In genomic region chr1:190808766-190809221, GRCm38 (mm10) we compare ENCODE assay signal across 13 mouse cellular contexts.
DNase-seq lines count a peak whose midpoint lies in the region; ATAC-seq lines count a peak whose summit lies in the region.
"Had no signal": no experiment of that assay in that cellular context is flagged by ENCODE, and none has a peak within 500 bp of the region (broad histone marks: within the 10 kb centered on the region; RNA-seq: fewer than 3 reads in every experiment).

No protein-coding gene starts in this region.

- peak overlapping the region; percentile 17; the same call in 1 of the 2 replicates for H3K9ac ChIP-seq in hindbrain, embryonic 14.5 days
- H3K9ac ChIP-seq in neural tube, embryonic 13.5 days = peak overlapping the region; percentile 35; the same call in 1 of the 2 replicates
- H3K9ac ChIP-seq: heart, embryonic 15.5 days; limb, embryonic 12.5 days had no signal

- H3K36me3 ChIP-seq in hindbrain, embryonic 14.5 days (replicated peaks; ENCODE audit: control insufficient read depth, insufficient read depth) = peaks cover 6% of the 10 kb centered on the region; the same call in 1 of the 2 replicates
- H3K36me3 ChIP-seq in neural tube, embryonic 13.5 days = peaks cover 10% of the 10 kb centered on the region; the same call in 1 of the 2 replicates
- H3K36me3 ChIP-seq: heart, embryonic 15.5 days had no signal

- H3K4me2 ChIP-seq in hindbrain, embryonic 14.5 days (replicated peaks) = peak overlapping the region; percentile 29
- peak overlapping the region; percentile 42 for H3K4me2 ChIP-seq in neural tube, embryonic 13.5 days
- H3K4me2 ChIP-seq: heart, embryonic 15.5 days; limb, embryonic 12.5 days had no signal

- peak; percentile 23 to 25 for DNase-seq in cerebellum, postnatal 25 days
- DNase-seq in cerebellum, adult 8-10 months = no peak
- peak; percentile 24 for DNase-seq in embryo, embryonic 9.5 days (ENCODE audit: extremely low spot score)
- DNase-seq in hindbrain, embryonic 14.5 days (ENCODE audit: low spot score) = peak; percentile 64
- DNase-seq in kidney, postnatal 10 days = no peak
- DNase-seq in layer of hippocampus, adult 9-10 months (ENCODE audit: low spot score) = no peak
- DNase-seq: B cell, adult 2 months; kidney, postnatal 14 days; lung, postnatal 4 days had no signal

- no peaks in the 10 kb centered on the region for H3K27me3 ChIP-seq in hindbrain, embryonic 14.5 days (ENCODE audit: control insufficient read depth, insufficient read depth, low read length)
- H3K27me3 ChIP-seq in neural tube, embryonic 13.5 days = peaks cover 25% of the 10 kb centered on the region
- H3K27me3 ChIP-seq: heart, embryonic 15.5 days; limb, embryonic 12.5 days had no signal

- H3K9me3 ChIP-seq in hindbrain, embryonic 14.5 days (ENCODE audit: control insufficient read depth, low read length) = no peaks in the 10 kb centered on the region
- no peaks in the 10 kb centered on the region for H3K9me3 ChIP-seq in neural tube, embryonic 13.5 days
- H3K9me3 ChIP-seq: heart, embryonic 15.5 days; limb, embryonic 12.5 days had no signal

- ATAC-seq in hindbrain, embryonic 14.5 days (ENCODE audit: low FRiP score) = peak; percentile 60; the same call in 1 of the 2 replicates
- peak; percentile 62; the same call in 1 of the 2 replicates for ATAC-seq in neural tube, embryonic 13.5 days (ENCODE audit: low read depth)
- no peak for ATAC-seq in megakaryocyte, adult 5-6 weeks (ENCODE audit: poor library complexity, severe bottlenecking)

- 12% methylated on average over 19 of the region's 19 CpGs for WGBS in hindbrain, embryonic 14.5 days
- WGBS in neural tube, embryonic 13.5 days = 9% methylated on average over 19 of the region's 19 CpGs

- H3K4me1 ChIP-seq in hindbrain, embryonic 14.5 days (replicated peaks; ENCODE audit: control insufficient read depth, insufficient read depth, low read length) = peaks cover 20% of the 10 kb centered on the region
- peaks cover 27% of the 10 kb centered on the region for H3K4me1 ChIP-seq in neural tube, embryonic 13.5 days (replicated peaks)

- H3K27ac ChIP-seq in hindbrain, embryonic 14.5 days = peak overlapping the region; percentile 1; the same call in 1 of the 2 replicates
- peak overlapping the region; percentile 49 for H3K27ac ChIP-seq in neural tube, embryonic 13.5 days (replicated peaks)
- H3K27ac ChIP-seq: heart, embryonic 15.5 days; limb, embryonic 12.5 days had no signal

- H3K4me3 ChIP-seq in hindbrain, embryonic 14.5 days (replicated peaks; ENCODE audit: low read length) = no peak overlapping the region
- peak overlapping the region; percentile 3; the same call in 1 of the 2 replicates for H3K4me3 ChIP-seq in neural tube, embryonic 13.5 days
- H3K4me3 ChIP-seq: heart, embryonic 15.5 days; limb, embryonic 12.5 days had no signal

Comparison
In these comparisons a context has a peak if more than half of its experiments do, and no peak if none do; other contexts are left out.
1. DNase-seq: peak in cerebellum, postnatal 25 days (2 of 2), embryo, embryonic 9.5 days (single experiment) and hindbrain, embryonic 14.5 days (single experiment); none in cerebellum, adult 8-10 months (single experiment), kidney, postnatal 10 days (single experiment) and layer of hippocampus, adult 9-10 months (single experiment).